Mouse (Mus musculus): ENCODE measurements around the gene Mecr.

DNA sequence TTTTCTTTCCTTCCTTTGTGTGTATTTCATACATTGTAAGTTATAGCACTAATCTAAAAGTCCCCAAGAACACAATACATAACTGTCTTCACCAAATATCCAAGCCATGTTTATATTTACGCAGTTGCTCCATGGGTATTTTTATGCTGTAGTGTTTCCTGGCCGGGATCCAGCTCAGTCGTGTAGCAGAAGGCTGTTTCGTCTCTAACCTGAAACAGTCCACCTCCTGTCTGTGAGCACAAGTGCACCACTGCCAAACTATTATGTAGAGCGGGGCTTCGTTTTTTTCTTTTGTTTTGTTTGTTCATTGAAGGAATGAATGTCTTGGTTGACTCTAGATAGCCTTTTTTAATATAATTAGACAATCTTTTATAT, 55.9 kb downstream of the Mecr start:
- TF ChIP-seq POLR2AphosphoS2 (IDR thresholded peaks at IDR 0.05; ENCODE audit: insufficient read length, low read depth) (no peak), TCF12 (IDR thresholded peaks at IDR 0.05; ENCODE audit: insufficient read depth, poor library complexity, severe bottlenecking) (no peak), POLR2A (IDR thresholded peaks at IDR 0.05; ENCODE audit: insufficient read length, low read depth) (no peak), MAX (IDR thresholded peaks at IDR 0.05; ENCODE audit: low read depth) (no peak), CEBPB (IDR thresholded peaks at IDR 0.05; ENCODE audit: insufficient read depth, poor library complexity, severe bottlenecking) (no peak), E2F4 (IDR thresholded peaks at IDR 0.05; ENCODE audit: insufficient read depth) (no peak), USF1 (IDR thresholded peaks at IDR 0.05; ENCODE audit: low read depth) (no peak), MYOD1 (IDR thresholded peaks at IDR 0.05; ENCODE audit: control insufficient read depth in 1 of 3, insufficient read length in 2 of 3, low read depth in 2 of 3) (no peak), SRF (IDR thresholded peaks at IDR 0.05; ENCODE audit: control insufficient read depth, insufficient read length, low read depth) (no peak), MYOG (IDR thresholded peaks at IDR 0.05; ENCODE audit: control insufficient read depth in 1 of 3, insufficient read depth in 1 of 3, insufficient read length in 2 of 3, low read depth in 2 of 3) (no peak), TCF3 (IDR thresholded peaks at IDR 0.05; ENCODE audit: insufficient read length, low read depth) (no peak)
